Mouse (Mus musculus) neural tube, embryonic 11.5 days (tissue): ENCODE data around the gene M6pr. TPM values are rescaled to one million over a fixed set of nuclear protein-coding genes. Genes with fewer than 3 reads are reported as not detected.

ENCODE experiments used
- ATAC-seq: fragments of 200-750 bp; cut with Nextera tagmentation; 2 replicates; pipeline ENCODE4 v1.8.0; 2017; ENCODE audit warnings: moderate number of reproducible peaks, mild to moderate bottlenecking, moderate TSS enrichment, moderate library complexity; ENCODE audit not compliant: insufficient read depth, low FRiP score, low TSS enrichment
- DNase-seq: peaks from one replicate; pipeline ENCODE4 v3.0.0-alpha.2; 2015; ENCODE audit warnings: low spot score
- H3K27ac ChIP-seq: fragments of 300-500 bp; sonication (generic); 2 replicates; pipeline ENCODE4 v1.5.1; 2014; ENCODE audit warnings: low read depth, mild to moderate bottlenecking, low read length
- H3K27me3 ChIP-seq: fragments of 300-500 bp; sonication (generic); 2 replicates; pipeline ENCODE4 v1.6.1; 2014; ENCODE audit warnings: mild to moderate bottlenecking, low read length, mixed read lengths; ENCODE audit not compliant: control insufficient read depth, insufficient read depth
- H3K36me3 ChIP-seq: fragments of 300-500 bp; sonication (generic); 2 replicates; pipeline ENCODE4 v1.6.1; 2014; ENCODE audit warnings: mild to moderate bottlenecking, low read length, moderate library complexity, mixed read lengths; ENCODE audit not compliant: control insufficient read depth, insufficient read depth
- H3K4me1 ChIP-seq: fragments of 300-500 bp; sonication (generic); 2 replicates; pipeline ENCODE4 v1.6.1; 2014; ENCODE audit warnings: low read length, mixed read lengths; ENCODE audit not compliant: control insufficient read depth, insufficient read depth
- H3K4me2 ChIP-seq: fragments of 300-500 bp; sonication (generic); 2 replicates; pipeline ENCODE4 v1.6.1; 2014; ENCODE audit warnings: low read depth, mild to moderate bottlenecking, moderate library complexity
- H3K4me3 ChIP-seq: fragments of 300-500 bp; sonication (generic); 2 replicates; pipeline ENCODE4 v1.5.1; 2014; ENCODE audit warnings: low read depth, low read length
- H3K9ac ChIP-seq: fragments of 300-500 bp; sonication (generic); 2 replicates; pipeline ENCODE4 v1.6.1; 2014; ENCODE audit warnings: mild to moderate bottlenecking, low read length
- H3K9me3 ChIP-seq: fragments of 300-500 bp; sonication (generic); 2 replicates; pipeline ENCODE4 v1.6.1; 2016; ENCODE audit warnings: low read length; ENCODE audit not compliant: control insufficient read depth
- WGBS: fragments of 180-500 bp; shearing (Covaris S2); extraction: QIAGEN DNeasy Blood & Tissue Kit; methylation state at CpG from one replicate; pipeline ENCODE4 v1.1.7; 2014; 5-methylcytosine and 5-hydroxymethylcytosine counted together
- polyA plus RNA-seq: library from polyadenylated mRNA; unstranded; fragments of >200 nt; fragmentation: Nextera tagmentation; extraction: Ambion mirVana; gene quantifications from 2 replicates; pipeline ENCODE4 v1.2.1, GENCODE M21; 2014

Gene M6pr
- polyA plus RNA-seq, 1 experiment from 2014 or later: 89.8 TPM

DNA sequence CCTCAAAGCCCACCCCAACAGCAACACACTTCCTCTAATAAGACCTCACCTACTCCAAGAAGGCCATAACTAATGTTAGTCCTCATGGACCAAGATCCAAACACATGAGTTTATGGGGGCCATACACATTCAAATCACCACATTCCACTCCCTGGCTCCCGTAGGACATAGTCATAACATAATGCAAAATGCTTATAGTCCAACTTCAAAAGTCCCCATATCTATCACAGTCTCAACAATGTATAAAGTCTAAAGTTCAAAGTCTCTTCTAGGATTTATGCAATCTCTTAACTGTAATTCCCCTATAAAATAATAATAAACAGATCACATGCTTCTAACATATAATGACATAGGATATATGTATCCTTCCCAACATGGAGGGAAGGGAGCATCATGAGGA is 48.6 kb downstream of the M6pr start:
- H3K9me3 ChIP-seq: no peaks in the 10 kb centered on the region
- DNase-seq: no peak
- 89% methylated on average over 1 of the region's 1 CpGs for WGBS
- no peaks in the 10 kb centered on the region for H3K36me3 ChIP-seq
- no peaks in the 10 kb centered on the region for H3K4me1 ChIP-seq
- H3K27me3 ChIP-seq: no peaks in the 10 kb centered on the region
- ATAC-seq: no peak
- no peak overlapping the region for H3K27ac ChIP-seq
- no peak overlapping the region for H3K4me2 ChIP-seq
- no peak overlapping the region for H3K4me3 ChIP-seq
- no peak overlapping the region for H3K9ac ChIP-seq

DNA sequence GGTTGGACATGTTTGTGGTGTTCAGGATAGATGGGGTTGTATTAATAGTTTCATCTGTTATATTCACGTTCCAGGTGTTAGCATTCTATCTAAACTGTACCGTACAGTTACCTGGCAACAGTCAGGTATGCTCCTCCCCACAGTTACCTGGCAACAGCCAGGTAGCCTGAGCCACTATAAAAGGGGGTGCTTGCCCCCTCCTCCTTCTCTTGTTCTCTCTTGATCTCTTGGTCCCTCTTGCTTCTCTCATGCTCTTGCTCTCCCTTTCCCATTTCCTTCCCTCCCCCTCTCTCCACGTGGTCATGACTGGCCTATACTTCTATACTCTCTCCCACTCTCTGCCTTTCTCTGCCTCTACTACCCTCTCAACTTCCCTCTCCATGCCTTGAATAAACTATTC is 57.2 kb downstream of the M6pr start:
- no peak overlapping the region for H3K9ac ChIP-seq
- WGBS: 44% methylated on average over 3 of the region's 3 CpGs
- no peak overlapping the region for H3K4me3 ChIP-seq
- DNase-seq: no peak
- no peak overlapping the region for H3K4me2 ChIP-seq
- H3K9me3 ChIP-seq: no peaks in the 10 kb centered on the region
- no peaks in the 10 kb centered on the region for H3K27me3 ChIP-seq
- ATAC-seq: no peak
- H3K27ac ChIP-seq: no peak overlapping the region
- no peaks in the 10 kb centered on the region for H3K36me3 ChIP-seq
- no peaks in the 10 kb centered on the region for H3K4me1 ChIP-seq

DNA sequence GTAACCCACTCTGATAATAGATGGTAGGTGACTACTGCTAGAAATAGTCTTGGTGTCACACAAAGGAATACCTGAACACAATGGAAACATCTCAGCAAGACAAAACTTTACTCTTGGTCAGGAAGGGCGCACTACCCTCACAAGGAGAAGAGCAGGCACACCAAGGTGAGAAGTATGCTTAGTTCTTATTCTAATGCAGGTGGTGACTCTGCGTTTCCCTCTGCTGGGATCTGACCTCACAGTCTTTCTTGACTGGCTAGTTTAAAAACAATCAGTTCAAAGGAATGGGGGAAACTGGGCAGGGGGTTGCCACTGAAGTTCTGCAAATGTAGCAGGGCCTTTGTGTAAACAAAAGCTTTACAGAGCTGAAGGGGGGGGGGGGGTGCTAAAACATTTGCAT is 57.8 kb downstream of the M6pr start:
- DNase-seq: no peak
- 27% methylated on average over 2 of the region's 2 CpGs for WGBS

DNA sequence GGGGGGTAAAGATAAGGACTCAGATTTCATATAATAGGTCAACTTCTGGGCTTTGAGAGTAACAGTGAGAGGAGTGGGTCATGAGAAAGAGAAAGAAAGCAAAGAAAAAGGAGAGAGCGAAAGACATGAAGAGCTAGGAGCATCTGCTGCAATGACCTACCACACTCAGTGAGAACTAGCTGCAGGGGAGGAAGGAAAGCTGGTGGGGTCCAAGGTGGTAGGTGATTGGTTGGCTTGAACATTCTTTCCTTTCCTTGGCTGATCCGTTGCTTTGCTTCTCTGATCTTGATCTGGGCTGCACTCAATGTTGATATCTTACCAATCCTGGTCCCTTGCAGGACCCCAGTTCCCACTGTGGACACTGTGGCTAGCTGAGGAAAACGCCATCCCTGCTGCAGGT is 58.5 kb downstream of the M6pr start:
- H3K4me2 ChIP-seq: no peak overlapping the region
- 57% methylated on average over 3 of the region's 3 CpGs for WGBS
- no peaks in the 10 kb centered on the region for H3K27me3 ChIP-seq
- no peaks in the 10 kb centered on the region for H3K36me3 ChIP-seq
- no peaks in the 10 kb centered on the region for H3K4me1 ChIP-seq
- no peaks in the 10 kb centered on the region for H3K9me3 ChIP-seq
- H3K4me3 ChIP-seq: no peak overlapping the region
- no peak overlapping the region for H3K9ac ChIP-seq
- DNase-seq (no peak), ATAC-seq (no peak)
- no peak overlapping the region for H3K27ac ChIP-seq

More for the DNA sequence above, 57.8 kb downstream of the M6pr start:
- ATAC-seq: no peak
- Histone ChIP-seq H3K27me3 (no peaks in the 10 kb centered on the region), H3K4me1 (no peaks in the 10 kb centered on the region), H3K4me3 (no peak overlapping the region), H3K9ac (no peak overlapping the region), H3K36me3 (no peaks in the 10 kb centered on the region), H3K4me2 (no peak overlapping the region), H3K9me3 (no peaks in the 10 kb centered on the region), H3K27ac (no peak overlapping the region)

Other genes starting within 250 kb of the M6pr start
- 0.23 TPM in 1 of 2 replicates, not detected in the other for gene Klrg1, start 25.8 kb upstream of the M6pr start, polyA plus RNA-seq
- gene Phc1, start 31.8 kb downstream of the M6pr start, polyA plus RNA-seq: 36.2 and 42.7 TPM in 2 replicates
- 68.3 and 75.3 TPM in 2 replicates for gene Rimklb, start 190.0 kb downstream of the M6pr start, polyA plus RNA-seq
- gene Mfap5, start 197.1 kb downstream of the M6pr start, polyA plus RNA-seq: 0.42 and 0.84 TPM in 2 replicates
- not detected in 2 replicates for gene Aicda, start 245.1 kb downstream of the M6pr start, polyA plus RNA-seq